Mouse (Mus musculus) kidney, embryonic 15.5 days (tissue): ENCODE measurements around the gene Zyx. TPM values are rescaled to one million over a fixed set of nuclear protein-coding genes. Genes with fewer than 3 reads are reported as not detected.
A peak's percentile ranks its signal among the peaks of the same experiment; 100 is the strongest.

Source experiments
- ATAC-seq: fragments of 200-750 bp; cut with Nextera tagmentation; replicated peaks from 2 replicates; pipeline ENCODE4 v1.8.0; 2017; ENCODE audit warnings: moderate TSS enrichment; ENCODE audit not compliant: low FRiP score
- H3K27ac ChIP-seq: fragments of 300-500 bp; sonication (generic); 2 replicates; pipeline ENCODE4 v1.5.1; 2015; ENCODE audit warnings: mild to moderate bottlenecking, inconsistent platforms
- H3K27me3 ChIP-seq: fragments of 300-500 bp; sonication (generic); 2 replicates; pipeline ENCODE4 v1.6.1; 2015; ENCODE audit warnings: inconsistent platforms
- H3K36me3 ChIP-seq: fragments of 300-500 bp; sonication (generic); 2 replicates; pipeline ENCODE4 v1.6.1; 2015; ENCODE audit warnings: inconsistent platforms
- H3K4me1 ChIP-seq: fragments of 300-500 bp; sonication (generic); 2 replicates; pipeline ENCODE4 v1.6.1; 2015; ENCODE audit warnings: inconsistent platforms
- H3K4me2 ChIP-seq: fragments of 300-500 bp; sonication (generic); 2 replicates; pipeline ENCODE4 v1.6.1; 2015; ENCODE audit warnings: moderate library complexity, mild to moderate bottlenecking, inconsistent platforms
- H3K4me3 ChIP-seq: fragments of 300-500 bp; sonication (generic); replicated peaks from 2 replicates; pipeline ENCODE4 v1.5.1; 2015; ENCODE audit warnings: mild to moderate bottlenecking, inconsistent platforms
- H3K9ac ChIP-seq: fragments of 300-500 bp; sonication (generic); 2 replicates; pipeline ENCODE4 v1.6.1; 2015; ENCODE audit warnings: mild to moderate bottlenecking, inconsistent platforms
- H3K9me3 ChIP-seq: fragments of 300-500 bp; sonication (generic); replicated peaks from 2 replicates; pipeline ENCODE4 v1.6.1; 2016; ENCODE audit warnings: inconsistent platforms
- WGBS: fragments of 180-500 bp; shearing (Covaris S2); methylation state at CpG from one replicate; pipeline ENCODE4 v1.1.7; 2015; ENCODE audit warnings: mixed read lengths; 5-methylcytosine and 5-hydroxymethylcytosine counted together
- polyA plus RNA-seq: library from polyadenylated mRNA; unstranded; fragments of >200 nt; fragmentation: Nextera tagmentation; extraction: Ambion mirVana; gene quantifications from 2 replicates; pipeline ENCODE4 v1.2.1, GENCODE M21; 2015

The Zyx gene
- polyA plus RNA-seq = 102 and 127 TPM in 2 replicates

DNA sequence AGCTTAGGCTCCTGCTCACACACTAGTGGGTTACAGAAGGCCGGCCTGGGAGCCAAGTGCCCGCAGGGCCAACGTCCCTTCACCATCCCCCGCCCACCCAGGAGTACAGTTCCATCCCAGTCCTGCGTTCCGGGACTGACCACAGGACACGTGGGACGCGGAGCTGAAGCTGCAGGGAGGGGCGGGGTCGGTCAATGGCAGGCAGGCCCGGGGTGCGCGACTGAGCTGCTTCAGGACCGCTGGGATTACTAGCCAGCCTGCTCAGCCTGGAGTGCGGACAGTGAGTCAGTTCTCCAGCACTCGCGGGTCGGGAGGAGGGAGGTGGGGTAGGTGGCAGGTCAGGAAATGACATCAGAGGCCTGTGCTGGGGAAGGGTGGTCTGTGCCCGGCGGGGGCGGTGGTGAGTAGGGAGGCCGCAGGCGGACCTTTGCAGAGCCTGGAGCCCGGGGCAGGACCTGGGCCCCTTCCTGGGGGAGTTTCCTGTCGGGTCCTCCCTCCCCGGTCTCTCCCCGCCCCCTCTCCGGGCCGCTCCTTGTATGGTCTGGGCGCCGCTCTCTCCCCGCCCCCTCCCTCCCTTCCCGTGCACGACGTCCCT lies at the start of gene Zyx:
Gene Zyx (plus strand): TSS at position 205 of the 595 bp plus-strand sequence.
- peaks cover 51% of the 10 kb centered on the region for H3K4me1 ChIP-seq
- peak; percentile 95 for ATAC-seq
- H3K9me3 ChIP-seq = no peaks in the 10 kb centered on the region
- H3K27ac ChIP-seq = peak within 1 kb of the TSS; percentile 99
- H3K27me3 ChIP-seq = 0 out of 2 replicates have a peak, but pooled peaks cover 4% of the 10 kb centered on the region
- peak within 1 kb of the TSS; percentile 78 for H3K4me2 ChIP-seq
- peak within 1 kb of the TSS; percentile 86 for H3K4me3 ChIP-seq
- H3K9ac ChIP-seq = peak within 1 kb of the TSS; percentile 91
- peaks cover 28% of the 10 kb centered on the region for H3K36me3 ChIP-seq
- WGBS = under 1% methylated on average over 19 of the region's 36 CpGs

DNA sequence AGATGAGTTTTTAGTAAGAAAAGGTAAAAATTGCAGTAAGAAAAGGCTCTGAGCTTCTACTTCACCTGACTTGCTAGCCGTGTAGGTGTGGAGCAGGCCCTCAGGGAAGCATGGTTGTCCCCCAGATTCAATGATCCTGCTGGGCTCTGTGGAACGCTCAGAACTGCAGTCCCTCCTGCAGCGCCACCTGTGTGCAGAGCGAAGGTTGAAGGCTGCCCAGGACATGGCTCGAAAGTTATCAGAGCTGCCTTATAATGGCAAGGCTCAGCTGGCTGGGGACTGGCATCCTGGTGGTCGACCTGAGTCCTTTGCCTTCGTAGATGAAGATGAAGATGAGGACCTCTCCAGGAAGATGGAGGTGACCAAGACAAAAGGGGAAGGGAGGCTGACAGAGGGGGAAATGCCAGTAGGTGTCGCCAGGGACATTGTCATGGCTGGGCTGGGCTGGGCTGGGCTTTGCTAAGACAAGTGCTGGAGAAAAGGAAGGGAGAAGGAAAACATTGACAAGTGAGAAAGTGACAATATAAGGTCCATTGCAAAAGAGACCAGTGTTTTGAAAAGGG lies 39.5 kb upstream of the Zyx start:
- H3K9ac ChIP-seq = no peak overlapping the region
- no peaks in the 10 kb centered on the region for H3K27me3 ChIP-seq
- no peaks in the 10 kb centered on the region for H3K4me1 ChIP-seq
- H3K27ac ChIP-seq = no peak overlapping the region
- WGBS = 47% methylated on average over 8 of the region's 8 CpGs
- no peak for ATAC-seq
- no peak overlapping the region for H3K4me2 ChIP-seq
- H3K4me3 ChIP-seq = no peak overlapping the region
- no peaks in the 10 kb centered on the region for H3K9me3 ChIP-seq
- peaks cover 3% of the 10 kb centered on the region; the same call in 1 of the 2 replicates for H3K36me3 ChIP-seq

DNA sequence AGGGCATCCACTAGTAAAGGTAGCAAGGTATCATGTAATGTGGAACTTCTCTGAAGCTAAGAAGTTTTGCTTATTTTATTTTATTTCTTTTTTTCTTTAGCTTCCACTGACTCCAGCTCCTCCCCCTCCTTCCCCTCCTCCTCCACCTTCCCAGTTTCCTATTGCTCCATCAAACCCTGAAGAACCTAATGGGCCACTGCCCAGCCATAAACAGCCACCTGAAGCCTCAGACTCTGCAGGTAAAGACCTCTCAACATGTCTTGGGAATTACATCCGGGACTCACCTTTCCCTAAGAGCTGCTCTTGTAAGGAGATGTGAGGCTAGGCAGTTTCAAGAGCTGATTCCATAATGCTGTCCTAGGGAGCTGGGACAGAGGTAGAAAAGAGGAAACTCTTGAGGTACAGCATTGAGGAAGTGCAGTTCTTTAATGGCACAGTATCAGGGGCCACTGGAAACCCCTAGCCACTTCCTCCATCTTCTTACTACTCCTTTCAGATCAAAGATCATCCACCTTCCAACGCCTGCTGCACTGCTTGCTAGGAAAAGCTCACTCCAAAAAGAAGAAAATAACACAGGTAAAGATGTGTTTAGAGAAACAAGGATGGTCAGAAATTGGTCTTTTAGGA lies 38.9 kb upstream of the Zyx start:
- WGBS = 80% methylated on average over 2 of the region's 2 CpGs
- Histone ChIP-seq H3K4me2 (no peak overlapping the region), H3K4me1 (no peaks in the 10 kb centered on the region), H3K9ac (no peak overlapping the region), H3K36me3 (peaks cover 3% of the 10 kb centered on the region; the same call in 1 of the 2 replicates), H3K27ac (no peak overlapping the region), H3K9me3 (no peaks in the 10 kb centered on the region), H3K27me3 (no peaks in the 10 kb centered on the region), H3K4me3 (no peak overlapping the region)
- no peak for ATAC-seq

DNA sequence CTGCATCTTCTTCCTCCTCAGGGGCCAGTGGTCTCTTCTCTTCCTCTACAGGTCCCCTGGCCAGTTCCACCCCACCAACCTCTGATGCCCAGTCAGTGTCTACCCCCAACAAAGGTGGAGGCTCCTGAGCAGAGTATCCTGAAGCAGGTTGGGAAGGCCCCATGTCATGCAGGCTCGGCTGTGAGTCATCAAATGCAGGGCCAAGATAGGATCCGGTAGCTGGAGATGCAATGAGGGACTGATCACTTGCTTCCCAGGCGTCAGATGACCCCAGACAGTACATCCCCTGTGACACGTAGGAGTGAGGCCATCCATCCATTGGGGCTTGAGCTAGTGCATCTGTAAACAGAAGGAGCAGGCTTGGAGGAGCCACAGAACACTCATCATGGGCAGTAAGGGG lies 31.1 kb upstream of the Zyx start:
- no peaks in the 10 kb centered on the region for H3K36me3 ChIP-seq
- no peaks in the 10 kb centered on the region for H3K9me3 ChIP-seq
- peaks cover 27% of the 10 kb centered on the region for H3K27me3 ChIP-seq
- no peak overlapping the region for H3K4me2 ChIP-seq
- H3K27ac ChIP-seq = no peak overlapping the region
- peaks cover 1% of the 10 kb centered on the region for H3K4me1 ChIP-seq
- no peak for ATAC-seq
- H3K4me3 ChIP-seq = no peak overlapping the region
- H3K9ac ChIP-seq = no peak overlapping the region
- 78% methylated on average over 4 of the region's 4 CpGs for WGBS

DNA sequence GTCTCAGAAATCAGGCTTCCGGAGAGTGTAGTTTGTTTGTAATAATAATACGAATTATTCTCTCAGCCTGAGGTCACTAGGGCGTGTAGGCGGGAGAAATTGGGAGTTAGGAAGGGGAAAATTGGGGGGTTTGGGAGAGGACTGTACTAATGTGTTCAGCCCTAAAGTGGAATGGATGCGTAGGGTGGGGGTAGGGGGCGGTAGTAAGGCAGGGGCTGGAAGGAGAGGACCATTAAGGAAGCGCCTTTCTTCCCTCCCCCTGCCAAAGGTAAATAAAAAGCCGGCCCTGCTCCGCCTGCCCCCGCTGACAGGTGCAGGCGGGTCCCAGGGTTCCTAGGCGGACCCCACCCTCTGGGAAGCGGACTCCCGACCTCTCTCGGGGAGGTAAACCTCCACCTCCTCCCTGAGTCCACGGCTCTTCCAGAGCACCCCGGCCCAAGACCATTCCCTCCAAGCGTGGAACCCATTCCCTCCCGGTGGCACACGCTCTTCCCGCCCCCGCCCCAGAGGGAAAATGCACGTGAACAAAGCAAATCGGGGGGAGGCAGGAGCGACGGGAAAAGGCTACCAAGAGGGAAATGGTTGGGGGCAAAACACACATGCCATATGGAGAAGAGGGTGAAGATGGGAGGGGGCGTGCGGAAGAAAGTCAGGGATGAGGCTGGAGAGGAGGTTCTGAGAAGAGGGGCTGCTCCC lies 25.9 kb upstream of the Zyx start:
- H3K9ac ChIP-seq = peak overlapping the region; percentile 53
- no peak overlapping the region for H3K27ac ChIP-seq
- H3K9me3 ChIP-seq = no peaks in the 10 kb centered on the region
- 2% methylated on average over 26 of the region's 28 CpGs for whole genome bisulfite sequencing
- H3K4me1 ChIP-seq = peaks cover 22% of the 10 kb centered on the region
- peak; percentile 57; the same call in 1 of the 2 replicates for ATAC-seq
- no peaks in the 10 kb centered on the region for H3K36me3 ChIP-seq
- H3K27me3 ChIP-seq = peaks cover 43% of the 10 kb centered on the region
- peak overlapping the region; percentile 67 for H3K4me3 ChIP-seq
- H3K4me2 ChIP-seq = peak overlapping the region; percentile 99

DNA sequence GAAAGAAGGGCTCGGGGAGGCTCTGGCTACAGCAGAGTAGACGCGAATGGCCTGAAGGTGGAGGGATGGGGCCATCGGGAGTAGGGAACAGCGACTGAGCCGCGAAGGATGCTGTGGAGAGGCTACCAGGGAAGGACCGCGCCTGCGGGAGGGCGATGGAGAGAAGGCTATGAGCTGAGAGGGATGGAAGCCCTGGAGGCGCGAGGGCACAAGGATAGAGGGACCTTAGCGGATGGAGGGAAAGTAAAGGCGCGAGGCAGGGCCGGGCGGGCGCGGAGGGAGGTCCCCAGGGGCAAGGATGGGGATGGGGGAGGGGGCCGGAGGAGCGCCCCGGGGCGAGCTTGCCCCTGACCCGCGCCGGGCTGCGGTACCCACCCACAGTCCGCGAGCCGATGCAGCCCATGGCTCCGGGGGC lies 25.4 kb upstream of the Zyx start:
- ATAC-seq = peak; percentile 74
- H3K4me1 ChIP-seq = peaks cover 22% of the 10 kb centered on the region
- H3K36me3 ChIP-seq = no peaks in the 10 kb centered on the region
- under 1% methylated on average over 21 of the region's 32 CpGs for WGBS
- H3K9me3 ChIP-seq = no peaks in the 10 kb centered on the region
- H3K4me3 ChIP-seq = peak overlapping the region; percentile 67
- H3K27ac ChIP-seq = no peak overlapping the region
- H3K27me3 ChIP-seq = peaks cover 43% of the 10 kb centered on the region
- H3K4me2 ChIP-seq = peak overlapping the region; percentile 99
- H3K9ac ChIP-seq = peak overlapping the region; percentile 53

DNA sequence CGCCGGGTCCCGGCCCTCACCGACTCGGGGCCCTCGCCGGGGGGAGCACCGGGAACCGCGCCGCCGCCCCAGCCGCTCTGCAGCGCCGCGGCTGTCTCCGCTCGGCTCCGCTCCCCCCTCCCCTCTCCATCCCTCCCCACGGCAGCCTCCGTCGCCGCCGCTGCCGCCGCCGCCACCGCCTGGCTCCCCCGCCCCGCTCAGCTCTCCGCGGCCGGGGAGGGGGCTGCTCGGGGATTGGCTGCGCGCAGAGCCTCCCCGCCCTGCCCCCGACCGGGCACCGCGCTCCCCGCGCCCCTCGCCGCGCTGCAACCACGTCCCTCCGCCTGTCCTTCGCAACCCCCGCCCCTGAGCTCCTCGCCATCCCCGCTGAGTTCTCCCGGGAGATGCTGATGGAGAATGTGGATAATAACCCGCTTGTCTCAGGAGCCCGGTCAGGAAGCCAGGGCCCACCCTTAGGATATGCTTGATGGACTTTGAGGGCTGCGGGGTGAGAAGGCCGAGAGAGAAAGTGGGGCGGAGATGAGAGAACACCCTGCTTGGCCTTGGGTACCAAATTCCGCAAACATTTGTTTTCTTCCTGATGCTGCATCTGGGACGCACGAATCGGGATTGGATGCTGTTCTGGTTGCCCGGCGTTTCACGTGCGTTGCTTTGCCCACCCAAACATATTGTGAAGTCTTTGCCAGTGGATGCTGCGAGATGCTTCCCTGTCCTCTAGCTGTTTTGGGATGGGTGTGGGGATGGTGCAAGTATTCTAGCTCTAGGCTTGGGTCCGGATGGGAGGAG lies 24.8 kb upstream of the Zyx start, which contains the start of gene Fam131b:
Gene Fam131b (minus strand): TSS at position 162 of the 786 bp plus-strand sequence.
- no peak within 1 kb of the TSS for H3K27ac ChIP-seq
- H3K4me1 ChIP-seq = peaks cover 22% of the 10 kb centered on the region
- H3K9me3 ChIP-seq = no peaks in the 10 kb centered on the region
- under 1% methylated on average over 37 of the region's 68 CpGs for WGBS
- H3K36me3 ChIP-seq = no peaks in the 10 kb centered on the region
- H3K4me2 ChIP-seq = peak within 1 kb of the TSS; percentile 99
- H3K27me3 ChIP-seq = peaks cover 43% of the 10 kb centered on the region
- peak within 1 kb of the TSS; percentile 53 for H3K9ac ChIP-seq
- ATAC-seq = peak; percentile 76
- H3K4me3 ChIP-seq = peak within 1 kb of the TSS; percentile 67

DNA sequence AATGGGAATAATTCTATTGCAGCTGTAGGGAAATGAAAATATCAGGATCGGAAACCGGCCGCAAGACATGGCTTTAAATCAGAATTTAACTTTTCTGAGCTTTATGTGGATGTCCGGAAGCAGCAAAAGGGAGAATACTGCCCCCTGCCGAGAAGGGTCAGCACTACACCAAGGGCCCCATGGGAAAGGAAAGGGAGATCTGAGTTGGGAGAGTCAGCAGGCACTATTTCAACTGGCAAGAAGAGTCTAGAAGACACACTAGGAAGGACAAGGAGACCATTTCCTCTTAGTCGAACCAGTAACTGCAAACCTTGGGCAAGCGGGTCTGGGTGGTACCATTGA lies 24.2 kb upstream of the Zyx start:
- Histone ChIP-seq H3K4me2 (peak overlapping the region; percentile 99), H3K27ac (no peak overlapping the region), H3K27me3 (peaks cover 43% of the 10 kb centered on the region), H3K4me1 (peaks cover 22% of the 10 kb centered on the region), H3K4me3 (peak overlapping the region; percentile 67), H3K9me3 (no peaks in the 10 kb centered on the region), H3K9ac (0 out of 2 replicates have a peak overlapping the region, but pooled peaks have one; percentile 53), H3K36me3 (no peaks in the 10 kb centered on the region)
- no peak for ATAC-seq
- 7% methylated on average over 7 of the region's 7 CpGs for WGBS

DNA sequence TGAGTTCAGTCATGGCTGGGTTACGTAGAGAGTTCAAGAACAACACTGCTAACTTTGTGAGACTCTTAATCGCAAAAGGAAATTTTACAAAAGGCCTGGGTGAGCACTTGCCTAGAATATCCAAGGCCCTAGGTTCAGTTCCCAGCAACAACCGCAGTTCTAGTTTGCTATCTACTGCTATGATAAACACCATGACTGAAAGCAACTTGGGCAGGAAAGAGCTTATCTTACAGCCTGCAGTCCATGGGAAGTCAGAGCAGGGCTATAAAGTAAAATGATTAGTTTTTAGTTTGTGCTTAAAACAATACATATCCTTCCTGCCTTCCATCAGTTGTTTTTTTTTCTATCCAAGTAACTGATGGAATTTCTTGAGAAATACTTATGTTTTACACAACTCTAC lies 22.9 kb upstream of the Zyx start:
- H3K9ac ChIP-seq = no peak overlapping the region
- 85% methylated on average over 3 of the region's 3 CpGs for WGBS
- ATAC-seq = no peak
- no peak overlapping the region for H3K4me3 ChIP-seq
- no peaks in the 10 kb centered on the region for H3K36me3 ChIP-seq
- peaks cover 34% of the 10 kb centered on the region for H3K27me3 ChIP-seq
- no peak overlapping the region for H3K4me2 ChIP-seq
- H3K27ac ChIP-seq = no peak overlapping the region
- H3K9me3 ChIP-seq = no peaks in the 10 kb centered on the region
- peaks cover 22% of the 10 kb centered on the region for H3K4me1 ChIP-seq

DNA sequence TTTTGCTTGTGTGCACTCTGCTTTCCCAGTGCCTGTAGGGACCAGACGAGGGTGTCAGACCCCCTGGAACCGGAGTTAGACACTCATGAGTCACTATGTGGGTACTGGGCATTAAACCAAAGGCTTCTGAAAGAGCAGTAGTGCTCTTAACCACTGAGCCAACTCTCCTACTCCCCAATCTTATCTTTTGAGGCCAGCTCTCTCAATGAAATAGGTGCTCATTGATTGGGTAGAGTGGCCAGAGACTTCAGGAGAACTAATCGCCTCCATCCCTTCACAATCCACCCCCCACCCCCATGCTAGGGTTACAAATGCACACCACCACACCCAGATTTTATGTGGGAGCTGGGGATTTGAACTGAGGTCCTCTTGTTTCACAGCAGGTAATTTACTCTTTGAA lies 20.7 kb upstream of the Zyx start:
- WGBS = 76% methylated on average over 3 of the region's 3 CpGs
- H3K4me3 ChIP-seq = no peak overlapping the region
- H3K9ac ChIP-seq = no peak overlapping the region
- no peak for ATAC-seq
- no peaks in the 10 kb centered on the region for H3K9me3 ChIP-seq
- H3K4me1 ChIP-seq = peaks cover 16% of the 10 kb centered on the region
- H3K4me2 ChIP-seq = no peak overlapping the region
- peaks cover 11% of the 10 kb centered on the region for H3K27me3 ChIP-seq
- no peak overlapping the region for H3K27ac ChIP-seq
- H3K36me3 ChIP-seq = no peaks in the 10 kb centered on the region

DNA sequence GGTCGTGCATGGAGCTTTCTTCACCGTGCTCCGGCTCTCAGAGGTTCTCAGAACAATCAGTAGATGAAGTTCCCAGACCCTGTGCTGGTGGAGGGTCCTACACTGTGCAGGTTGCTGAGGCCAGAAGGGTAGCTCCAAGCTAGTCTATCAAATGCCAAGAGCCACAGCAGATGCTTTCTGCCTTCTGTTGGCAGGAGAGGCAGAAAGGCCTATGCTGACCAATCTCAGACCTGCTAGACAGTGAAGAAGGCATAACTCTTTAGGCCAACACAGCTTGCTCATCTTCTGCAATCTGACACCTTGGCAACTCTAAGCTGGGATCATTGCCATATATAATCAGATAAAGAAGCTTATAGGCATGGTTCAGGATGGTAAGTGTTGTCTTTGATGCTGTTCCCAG lies 19.2 kb upstream of the Zyx start:
- Histone ChIP-seq H3K4me2 (no peak overlapping the region), H3K27me3 (no peaks in the 10 kb centered on the region), H3K36me3 (no peaks in the 10 kb centered on the region), H3K9me3 (no peaks in the 10 kb centered on the region), H3K9ac (no peak overlapping the region), H3K27ac (no peak overlapping the region), H3K4me3 (no peak overlapping the region), H3K4me1 (peaks cover 1% of the 10 kb centered on the region; the same call in 1 of the 2 replicates)
- ATAC-seq = 0 out of 2 replicates have a peak, but pooled peaks have one; percentile 18
- WGBS = 64% methylated on average over 3 of the region's 3 CpGs
